Mouse (Mus musculus): Measurements from ENCODE around the gene Tcf12. TPM values are rescaled to one million over a fixed set of nuclear protein-coding genes. Genes with fewer than 3 reads are reported as not detected.
A peak's percentile ranks its signal among the peaks of the same experiment; 100 is the strongest.

The Tcf12 gene
- polyA plus RNA-seq, 1 experiment from 2014 or later, result 9.9 TPM

- no peak for DNase-seq
- ATAC-seq (ENCODE audit: low read depth), result no peak
- no peak overlapping the region for H3K9ac ChIP-seq
- H3K27ac ChIP-seq, result no peak overlapping the region
- H3K27me3 ChIP-seq, result no peaks in the 10 kb centered on the region
- H3K4me1 ChIP-seq (replicated peaks), result peaks cover 8% of the 10 kb centered on the region
- H3K36me3 ChIP-seq, result no peaks in the 10 kb centered on the region
- no peak overlapping the region for H3K4me3 ChIP-seq (replicated peaks)
- H3K9me3 ChIP-seq (replicated peaks), result no peaks in the 10 kb centered on the region
- no peak overlapping the region for H3K4me2 ChIP-seq
Observed at GRCm38 (mm10) chr9:71942424-71942823, 169.2 kb downstream of the Tcf12 start.

GRCm38 (mm10) chr9:71940016-71940415, 171.7 kb downstream of the Tcf12 start:
- H3K9ac ChIP-seq, result no peak overlapping the region
- DNase-seq (no peak), ATAC-seq (ENCODE audit: low read depth) (no peak)
- H3K4me3 ChIP-seq (replicated peaks), result no peak overlapping the region
- H3K9me3 ChIP-seq (replicated peaks), result no peaks in the 10 kb centered on the region
- no peak overlapping the region for H3K4me2 ChIP-seq
- H3K27ac ChIP-seq, result no peak overlapping the region
- H3K27me3 ChIP-seq, result no peaks in the 10 kb centered on the region
- H3K4me1 ChIP-seq (replicated peaks), result peaks cover 7% of the 10 kb centered on the region
- H3K36me3 ChIP-seq, result no peaks in the 10 kb centered on the region

GRCm38 (mm10) chr9:71936199-71936598, 175.5 kb downstream of the Tcf12 start:
- Histone ChIP-seq H3K9me3 (replicated peaks) (no peaks in the 10 kb centered on the region), H3K4me3 (replicated peaks) (no peak overlapping the region), H3K36me3 (no peaks in the 10 kb centered on the region), H3K27ac (no peak overlapping the region), H3K9ac (no peak overlapping the region), H3K4me1 (replicated peaks) (peaks cover 15% of the 10 kb centered on the region), H3K27me3 (no peaks in the 10 kb centered on the region), H3K4me2 (no peak overlapping the region)
- DNase-seq (no peak), ATAC-seq (ENCODE audit: low read depth) (no peak)
- 63% methylated on average over 1 of the region's 1 CpGs for WGBS (ENCODE audit: insufficient replicate concordance)

- peaks cover 24% of the 10 kb centered on the region for H3K4me1 ChIP-seq (replicated peaks)
- 78% methylated on average over 3 of the region's 3 CpGs for WGBS (ENCODE audit: insufficient replicate concordance)
- H3K27me3 ChIP-seq, result no peaks in the 10 kb centered on the region
- H3K4me3 ChIP-seq (replicated peaks), result no peak overlapping the region
- H3K4me2 ChIP-seq, result no peak overlapping the region
- no peak overlapping the region for H3K9ac ChIP-seq
- no peaks in the 10 kb centered on the region for H3K9me3 ChIP-seq (replicated peaks)
- H3K36me3 ChIP-seq, result no peaks in the 10 kb centered on the region
- no peak for DNase-seq
- ATAC-seq (ENCODE audit: low read depth), result no peak
- no peak overlapping the region for H3K27ac ChIP-seq
Observed at GRCm38 (mm10) chr9:71934833-71935232, 176.8 kb downstream of the Tcf12 start.

GRCm38 (mm10) chr9:71931965-71932364, 179.7 kb downstream of the Tcf12 start:
- Histone ChIP-seq H3K27me3 (no peaks in the 10 kb centered on the region), H3K9ac (no peak overlapping the region), H3K4me1 (replicated peaks) (peaks cover 24% of the 10 kb centered on the region), H3K27ac (no peak overlapping the region; the same call in 1 of the 2 replicates), H3K9me3 (replicated peaks) (no peaks in the 10 kb centered on the region), H3K36me3 (no peaks in the 10 kb centered on the region), H3K4me2 (no peak overlapping the region), H3K4me3 (replicated peaks) (no peak overlapping the region)
- ATAC-seq (ENCODE audit: low read depth) (no peak), DNase-seq (no peak)

GRCm38 (mm10) chr9:71931358-71931715, 180.3 kb downstream of the Tcf12 start:
- Histone ChIP-seq H3K4me1 (replicated peaks) (peaks cover 24% of the 10 kb centered on the region), H3K4me2 (peak overlapping the region; percentile 43), H3K4me3 (replicated peaks) (0 out of 2 replicates have a peak overlapping the region, but pooled peaks have one; percentile 0), H3K9ac (0 out of 2 replicates have a peak overlapping the region, but pooled peaks have one; percentile 8), H3K27ac (peak overlapping the region; percentile 79), H3K27me3 (no peaks in the 10 kb centered on the region), H3K9me3 (replicated peaks) (no peaks in the 10 kb centered on the region), H3K36me3 (no peaks in the 10 kb centered on the region)
- DNase-seq, result no peak
- 22% methylated on average over 8 of the region's 8 CpGs for WGBS (ENCODE audit: insufficient replicate concordance)
- peak; percentile 78 for ATAC-seq (ENCODE audit: low read depth)

- Histone ChIP-seq H3K9ac (no peak overlapping the region; the same call in 1 of the 2 replicates), H3K9me3 (replicated peaks) (no peaks in the 10 kb centered on the region), H3K4me3 (replicated peaks) (peak overlapping the region; percentile 8; the same call in 1 of the 2 replicates), H3K27me3 (no peaks in the 10 kb centered on the region), H3K4me2 (peak overlapping the region; percentile 43), H3K36me3 (no peaks in the 10 kb centered on the region), H3K27ac (peak overlapping the region; percentile 79), H3K4me1 (replicated peaks) (peaks cover 24% of the 10 kb centered on the region)
- ATAC-seq (ENCODE audit: low read depth) (peak; percentile 88), DNase-seq (no peak)
- 36% methylated on average over 3 of the region's 3 CpGs for WGBS (ENCODE audit: insufficient replicate concordance)
Observed at GRCm38 (mm10) chr9:71930431-71931357, 181.0 kb downstream of the Tcf12 start.

GRCm38 (mm10) chr9:71916662-71916953, 195.1 kb downstream of the Tcf12 start:
- no peak for DNase-seq
- no peaks in the 10 kb centered on the region for H3K27me3 ChIP-seq
- H3K4me3 ChIP-seq (replicated peaks), result no peak overlapping the region
- H3K27ac ChIP-seq, result no peak overlapping the region
- H3K4me2 ChIP-seq, result no peak overlapping the region
- H3K9me3 ChIP-seq (replicated peaks), result no peaks in the 10 kb centered on the region
- H3K4me1 ChIP-seq (replicated peaks), result no peaks in the 10 kb centered on the region
- no peak overlapping the region for H3K9ac ChIP-seq
- ATAC-seq (ENCODE audit: low read depth), result no peak
- 0 out of 2 replicates have a peak, but pooled peaks cover 3% of the 10 kb centered on the region for H3K36me3 ChIP-seq

- no peaks in the 10 kb centered on the region for H3K4me1 ChIP-seq (replicated peaks)
- no peak for ATAC-seq (ENCODE audit: low read depth)
Observed at GRCm38 (mm10) chr9:71915871-71916661, 195.6 kb downstream of the Tcf12 start.

GRCm38 (mm10) chr9:71906522-71906921, 205.1 kb downstream of the Tcf12 start:
- H3K27me3 ChIP-seq, result no peaks in the 10 kb centered on the region
- peaks cover 10% of the 10 kb centered on the region for H3K36me3 ChIP-seq
- H3K4me2 ChIP-seq, result no peak overlapping the region
- H3K4me1 ChIP-seq (replicated peaks), result peaks cover 4% of the 10 kb centered on the region; the same call in 1 of the 2 replicates
- H3K9ac ChIP-seq, result no peak overlapping the region
- WGBS (ENCODE audit: insufficient replicate concordance), result 40% methylated on average over 2 of the region's 2 CpGs
- H3K27ac ChIP-seq, result no peak overlapping the region
- H3K4me3 ChIP-seq (replicated peaks), result no peak overlapping the region
- ATAC-seq (ENCODE audit: low read depth) (no peak), DNase-seq (no peak)
- no peaks in the 10 kb centered on the region for H3K9me3 ChIP-seq (replicated peaks)

More at GRCm38 (mm10) chr9:71915871-71916661, 195.6 kb downstream of the Tcf12 start:
- no peak overlapping the region for H3K4me3 ChIP-seq (replicated peaks)
- DNase-seq, result no peak
- H3K27ac ChIP-seq, result no peak overlapping the region
- 0 out of 2 replicates have a peak, but pooled peaks cover 3% of the 10 kb centered on the region for H3K36me3 ChIP-seq
- WGBS (ENCODE audit: insufficient replicate concordance), result 80% methylated on average over 6 of the region's 6 CpGs
- no peaks in the 10 kb centered on the region for H3K27me3 ChIP-seq
- no peak overlapping the region for H3K4me2 ChIP-seq
- no peak overlapping the region for H3K9ac ChIP-seq
- no peaks in the 10 kb centered on the region for H3K9me3 ChIP-seq (replicated peaks)

GRCm38 (mm10) chr9:71898852-71899251, 212.8 kb downstream of the Tcf12 start:
- Histone ChIP-seq H3K4me1 (replicated peaks) (peaks cover 6% of the 10 kb centered on the region; the same call in 1 of the 2 replicates), H3K36me3 (no peaks in the 10 kb centered on the region; the same call in 1 of the 2 replicates), H3K27me3 (no peaks in the 10 kb centered on the region), H3K4me2 (no peak overlapping the region), H3K4me3 (replicated peaks) (no peak overlapping the region), H3K9me3 (replicated peaks) (no peaks in the 10 kb centered on the region), H3K9ac (no peak overlapping the region), H3K27ac (no peak overlapping the region)
- 58% methylated on average over 5 of the region's 5 CpGs for WGBS (ENCODE audit: insufficient replicate concordance)
- no peak for ATAC-seq (ENCODE audit: low read depth)
- no peak for DNase-seq
